In genomic region chr12:103565151-103565550, GRCm38 (mm10) we compare ENCODE assay signal across 19 mouse cellular contexts. TPM values are rescaled to one million over a fixed set of nuclear protein-coding genes. Genes with fewer than 3 reads are reported as not detected.
A peak's percentile ranks its signal among the peaks of the same experiment; 100 is the strongest.
DNase-seq lines count a peak whose midpoint lies in the region; TF ChIP-seq lines count a peak whose summit lies in the region.
"Had no signal": no experiment of that assay in that cellular context is flagged by ENCODE, and none has a peak within 500 bp of the region (broad histone marks: within the 10 kb centered on the region; RNA-seq: fewer than 3 reads in every experiment).

No protein-coding gene starts in this region.

- H3K36me3 ChIP-seq in ES-E14 (ENCODE audit: control insufficient read depth, insufficient read depth, low read length, poor library complexity, severe bottlenecking), result no peaks in the 10 kb centered on the region
- H3K36me3 ChIP-seq: embryonic facial prominence, embryonic 13.5 days; liver, embryonic 15.5 days; midbrain, embryonic 12.5 days; neural tube, embryonic 13.5 days had no signal

- H3K4me3 ChIP-seq in ES-E14 (ENCODE audit: insufficient read depth in 1 of 2, low read depth in 1 of 2, low read length in 2 of 2, poor library complexity in 1 of 2, severe bottlenecking in 1 of 2), result no peak overlapping the region
- H3K4me3 ChIP-seq: embryonic facial prominence, embryonic 13.5 days; liver, embryonic 15.5 days; midbrain, embryonic 12.5 days; neural tube, embryonic 13.5 days had no signal

- H3K27ac ChIP-seq in ES-E14 (ENCODE audit: insufficient read depth, low read depth, low read length, poor library complexity, severe bottlenecking), result peak overlapping the region; percentile 63; the same call in 1 of the 2 replicates
- H3K27ac ChIP-seq: embryonic facial prominence, embryonic 13.5 days; hindbrain, embryonic 14.5 days; liver, embryonic 15.5 days; macrophage; midbrain, embryonic 12.5 days; neural tube, embryonic 13.5 days had no signal

- in situ Hi-C loops in ES-E14 (cut with MboI; ENCODE audit: low sequenced_read_pairs in 2 of 2, unreplicated experiment in 2 of 2), result no loop called here

- DNase-seq in adrenal gland, postnatal 25 days, result peak; percentile 16
- DNase-seq in adrenal gland, postnatal 4 days (ENCODE audit: low spot score in 2 of 2), result no peak
- DNase-seq in lung, adult 18-20 months, result peak; percentile 37 to 39
- no peak for DNase-seq in lung, postnatal 4 days
- no peak for DNase-seq in ES-E14 (ENCODE audit: low read depth, low spot score)
- DNase-seq in skeletal muscle tissue, adult 2 months (ENCODE audit: low read depth, low spot score), result peak; percentile 27
- no peak for DNase-seq in layer of hippocampus, adult 11-12 months (ENCODE audit: low spot score)
- DNase-seq: cerebellum, adult 8-10 months; forebrain, postnatal 0 days; gastrocnemius, postnatal 14 days; heart, postnatal 14 days; right cerebral cortex, postnatal 4 days; thymus, postnatal 36 days had no signal

- H3K9ac ChIP-seq in ES-E14 (ENCODE audit: insufficient read depth, low read depth, low read length, poor library complexity, severe bottlenecking), result no peak overlapping the region
- H3K9ac ChIP-seq: embryonic facial prominence, embryonic 13.5 days; forebrain, postnatal 0 days; hindbrain, embryonic 14.5 days; liver, embryonic 15.5 days; midbrain, embryonic 12.5 days; neural tube, embryonic 13.5 days had no signal

- H3K4me1 ChIP-seq in ES-E14 (ENCODE audit: control insufficient read depth in 2 of 2, insufficient read depth in 2 of 2, low read length in 2 of 2, poor library complexity in 1 of 2), result peaks cover 0 to 10% of the 10 kb centered on the region in 2 experiments; a peak in 1 of 4 replicates
- H3K4me1 ChIP-seq: embryonic facial prominence, embryonic 13.5 days; liver, embryonic 15.5 days; midbrain, embryonic 12.5 days; neural tube, embryonic 13.5 days had no signal

- no peaks in the 10 kb centered on the region for H3K9me3 ChIP-seq in ES-E14 (ENCODE audit: control insufficient read depth, insufficient read depth, low read depth, low read length)
- H3K9me3 ChIP-seq: embryonic facial prominence, embryonic 13.5 days; liver, embryonic 15.5 days; midbrain, embryonic 12.5 days; neural tube, embryonic 13.5 days had no signal

TF ChIP-seq in ES-E14, 5 proteins besides CTCF, POLR2A, EP300 and RAD21:
- TF ChIP-seq MAFK (IDR thresholded peaks at IDR 0.05; ENCODE audit: insufficient read depth, low read depth, low read length), result 0 out of 2 replicates have a peak, but pooled peaks have one; percentile 38
- TF ChIP-seq HCFC1 (IDR thresholded peaks at IDR 0.05; ENCODE audit: borderline replicate concordance, insufficient read depth, low read length), result no peak

RNA-seq across cellular contexts. Expression of gene Ppp4r4, which starts 33.1 kb away (rescaled TPM):
- 5.3 and 5.4 TPM in 2 replicates for total RNA-seq in adrenal gland, postnatal 25 days (2021)
- total RNA-seq in adrenal gland, postnatal 4 days (2021), result 1 to 10 TPM; 3.3 to 3.7 TPM
- total RNA-seq in ES-E14 (2012; rRNA removed), result 1.2 and 1.7 TPM in 2 replicates

Comparison
In these comparisons a context has a peak if more than half of its experiments do, and no peak if none do; other contexts are left out.
1. DNase-seq: peak in adrenal gland, postnatal 25 days (single experiment), lung, adult 18-20 months (2 of 2) and skeletal muscle tissue, adult 2 months (single experiment); none in adrenal gland, postnatal 4 days (0 of 2), lung, postnatal 4 days (0 of 2), ES-E14 (single experiment) and layer of hippocampus, adult 11-12 months (single experiment).